Mouse (Mus musculus) limb, embryonic 11.5 days (tissue): Measurements from ENCODE around the gene Zfp473. TPM values are rescaled to one million over a fixed set of nuclear protein-coding genes. Genes with fewer than 3 reads are reported as not detected.

Experiments used
- ATAC-seq: fragments of 200-750 bp; cut with Nextera tagmentation; 2 replicates; pipeline ENCODE4 v1.8.0; 2017; ENCODE audit warnings: low read depth; ENCODE audit not compliant: insufficient number of reproducible peaks, low FRiP score, low TSS enrichment
- DNase-seq: peaks from one replicate; pipeline ENCODE4 v3.0.0-alpha.2; 2015; ENCODE audit warnings: low spot score
- H3K27ac ChIP-seq: fragments of 300-500 bp; sonication (generic); replicated peaks from 2 replicates; pipeline ENCODE4 v1.5.1; 2014; ENCODE audit warnings: low read depth, mild to moderate bottlenecking, low read length
- H3K27me3 ChIP-seq: fragments of 300-500 bp; sonication (generic); 2 replicates; pipeline ENCODE4 v1.6.1; 2014; ENCODE audit warnings: mild to moderate bottlenecking, low read length, mixed read lengths; ENCODE audit not compliant: control insufficient read depth, insufficient read depth
- H3K36me3 ChIP-seq: fragments of 300-500 bp; sonication (generic); 2 replicates; pipeline ENCODE4 v1.6.1; 2014; ENCODE audit warnings: mild to moderate bottlenecking, low read length, moderate library complexity, mixed read lengths; ENCODE audit not compliant: control insufficient read depth, insufficient read depth
- H3K4me1 ChIP-seq: fragments of 300-500 bp; sonication (generic); 2 replicates; pipeline ENCODE4 v1.6.1; 2014; ENCODE audit warnings: low read length, mixed read lengths; ENCODE audit not compliant: control insufficient read depth, insufficient read depth
- H3K4me2 ChIP-seq: fragments of 300-500 bp; sonication (generic); 2 replicates; pipeline ENCODE4 v1.6.1; 2014; ENCODE audit warnings: low read depth, mild to moderate bottlenecking, moderate library complexity; ENCODE audit not compliant: severe bottlenecking
- H3K4me3 ChIP-seq: fragments of 300-500 bp; sonication (generic); 2 replicates; pipeline ENCODE4 v1.5.1; 2014; ENCODE audit warnings: low read depth, low read length
- H3K9ac ChIP-seq: fragments of 300-500 bp; sonication (generic); 2 replicates; pipeline ENCODE4 v1.6.1; 2014; ENCODE audit warnings: mild to moderate bottlenecking, low read length
- H3K9me3 ChIP-seq: fragments of 300-500 bp; sonication (generic); 2 replicates; pipeline ENCODE4 v1.6.1; 2016; ENCODE audit warnings: low read length; ENCODE audit not compliant: control insufficient read depth
- WGBS: fragments of 180-500 bp; shearing (Covaris S2); extraction: QIAGEN DNeasy Blood & Tissue Kit; methylation state at CpG from one replicate; pipeline ENCODE4 v1.1.7; 2014; 5-methylcytosine and 5-hydroxymethylcytosine counted together
- polyA plus RNA-seq: library from polyadenylated mRNA; unstranded; fragments of >200 nt; fragmentation: Nextera tagmentation; extraction: Ambion mirVana; gene quantifications from 2 replicates; pipeline ENCODE4 v1.2.1, GENCODE M21; 2014

Gene Zfp473
- polyA plus RNA-seq, 1 experiment from 2014 or later: 3.2 TPM

DNA sequence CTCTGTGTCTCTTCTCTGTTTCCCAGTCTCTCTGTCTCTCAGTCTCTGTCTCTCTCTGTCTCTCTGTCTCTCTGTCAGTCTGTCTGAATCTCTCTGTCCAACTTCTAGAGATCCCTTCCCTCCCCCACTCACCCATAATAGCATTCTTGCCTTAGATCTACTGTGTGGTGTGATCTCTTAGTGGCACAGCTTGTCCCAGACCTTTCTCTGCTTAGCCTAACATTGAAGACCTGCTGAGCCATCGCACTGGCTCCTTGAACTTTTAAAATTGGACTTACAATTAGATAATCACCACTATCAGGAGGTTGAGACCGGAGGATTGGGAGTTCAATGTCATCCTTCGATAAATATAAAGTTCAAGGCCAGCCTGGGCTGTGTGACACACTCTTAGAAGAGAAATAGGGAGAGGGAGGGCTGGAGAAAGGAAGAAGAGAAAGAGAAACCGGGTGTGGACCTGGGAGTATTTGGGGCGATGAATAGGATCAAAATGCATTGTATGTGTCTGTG lies 43.6 kb downstream of the Zfp473 start:
- ATAC-seq: no peak
- no peaks in the 10 kb centered on the region for H3K9me3 ChIP-seq
- no peaks in the 10 kb centered on the region for H3K4me1 ChIP-seq
- no peak overlapping the region for H3K27ac ChIP-seq
- DNase-seq: no peak
- H3K36me3 ChIP-seq: no peaks in the 10 kb centered on the region
- H3K27me3 ChIP-seq: no peaks in the 10 kb centered on the region
- H3K4me2 ChIP-seq: no peak overlapping the region
- H3K4me3 ChIP-seq: no peak overlapping the region
- 88% methylated on average over 5 of the region's 5 CpGs for WGBS
- H3K9ac ChIP-seq: no peak overlapping the region

DNA sequence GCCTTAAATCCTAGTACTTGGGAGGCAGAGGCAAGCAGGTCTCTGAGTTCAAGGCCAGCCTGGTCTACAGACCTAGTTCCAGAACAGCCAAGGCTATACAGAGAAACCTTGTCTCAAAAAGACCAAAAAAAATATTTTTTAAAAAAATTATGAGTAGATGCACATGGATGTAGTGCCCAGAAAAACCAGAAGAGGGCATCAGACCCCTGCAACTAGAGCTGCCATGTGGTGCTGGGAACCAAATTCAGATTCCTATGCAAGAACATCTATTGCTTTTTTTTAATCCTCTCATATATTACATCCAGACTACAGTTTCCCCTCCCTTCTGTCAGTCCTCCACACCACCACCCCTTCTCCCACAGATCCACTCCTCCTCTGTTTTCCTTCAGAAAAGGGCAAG lies 44.5 kb downstream of the Zfp473 start:
- no peak overlapping the region for H3K4me2 ChIP-seq
- H3K36me3 ChIP-seq: no peaks in the 10 kb centered on the region
- DNase-seq: no peak
- H3K9me3 ChIP-seq: no peaks in the 10 kb centered on the region
- no peak overlapping the region for H3K9ac ChIP-seq
- no peaks in the 10 kb centered on the region for H3K27me3 ChIP-seq
- H3K4me1 ChIP-seq: no peaks in the 10 kb centered on the region
- no peak for ATAC-seq
- H3K4me3 ChIP-seq: no peak overlapping the region
- H3K27ac ChIP-seq: no peak overlapping the region

DNA sequence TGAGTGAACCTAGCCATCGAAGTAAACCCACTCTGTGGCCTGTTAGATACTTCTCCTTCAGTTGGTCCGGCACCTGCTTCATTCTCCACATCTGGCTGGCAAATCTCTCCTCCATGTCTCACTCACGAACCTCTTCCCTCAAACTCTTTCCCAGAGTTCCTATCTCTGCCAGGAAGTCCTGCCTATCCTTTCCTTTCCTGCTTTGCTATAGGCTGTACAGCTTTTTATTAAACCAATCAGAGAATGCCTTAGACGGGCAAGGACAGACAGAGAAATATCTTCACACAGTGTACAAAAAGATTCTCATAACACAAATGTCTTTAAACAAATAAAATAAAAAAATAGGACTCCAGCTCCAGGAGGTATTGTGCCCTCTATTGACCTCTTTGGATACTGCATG lies 45.8 kb downstream of the Zfp473 start:
- no peaks in the 10 kb centered on the region for H3K27me3 ChIP-seq
- no peak for DNase-seq
- no peaks in the 10 kb centered on the region for H3K36me3 ChIP-seq
- H3K4me3 ChIP-seq: no peak overlapping the region
- no peak overlapping the region for H3K9ac ChIP-seq
- no peak overlapping the region for H3K4me2 ChIP-seq
- WGBS: 88% methylated on average over 4 of the region's 4 CpGs
- H3K9me3 ChIP-seq: no peaks in the 10 kb centered on the region
- no peaks in the 10 kb centered on the region for H3K4me1 ChIP-seq
- ATAC-seq: no peak
- H3K27ac ChIP-seq: no peak overlapping the region

DNA sequence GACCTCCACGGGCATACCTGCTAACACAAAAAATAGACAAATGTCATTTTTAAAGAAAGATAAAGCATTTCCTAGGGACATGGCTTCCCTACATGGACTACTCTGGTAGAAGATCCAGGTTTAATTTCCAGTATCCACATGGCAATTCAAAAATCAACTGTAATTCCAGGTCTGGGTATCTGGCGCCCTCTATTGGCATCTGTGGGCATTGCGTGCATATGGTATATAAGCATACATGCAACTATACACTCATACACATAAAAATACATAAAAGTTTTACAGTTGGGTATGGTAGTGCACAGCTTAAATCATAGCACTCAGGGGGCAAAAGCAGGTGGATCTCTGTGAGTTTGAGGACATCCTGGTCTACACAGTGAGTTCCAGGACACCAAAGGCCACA lies 46.5 kb downstream of the Zfp473 start:
- Histone ChIP-seq H3K4me3 (no peak overlapping the region), H3K36me3 (no peaks in the 10 kb centered on the region), H3K27ac (no peak overlapping the region), H3K9ac (no peak overlapping the region), H3K9me3 (no peaks in the 10 kb centered on the region), H3K4me1 (no peaks in the 10 kb centered on the region), H3K4me2 (no peak overlapping the region), H3K27me3 (no peaks in the 10 kb centered on the region)
- peak; percentile 51 for DNase-seq
- 60% methylated on average over 3 of the region's 3 CpGs for WGBS
- ATAC-seq: no peak

DNA sequence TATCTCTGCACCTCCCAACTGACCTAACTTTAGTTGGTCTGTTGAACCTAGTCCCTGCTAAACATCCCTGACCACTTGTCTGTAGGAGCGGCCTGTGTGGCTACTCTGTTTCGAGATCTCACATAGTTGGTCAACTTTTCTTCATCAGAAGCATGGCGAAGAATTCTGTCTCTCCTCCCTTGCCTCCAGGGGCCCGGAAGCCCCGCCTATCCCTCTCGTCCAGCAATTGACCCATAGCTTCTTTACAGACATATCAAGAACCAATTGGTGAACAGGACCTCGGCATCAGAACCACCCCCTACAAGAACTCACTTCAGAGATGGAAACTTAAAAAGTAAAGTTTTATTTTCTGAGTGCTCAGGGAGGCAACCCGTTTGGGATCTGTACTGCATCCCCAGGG lies 47.9 kb downstream of the Zfp473 start:
- no peaks in the 10 kb centered on the region for H3K9me3 ChIP-seq
- no peak overlapping the region for H3K4me3 ChIP-seq
- DNase-seq: no peak
- WGBS: 81% methylated on average over 8 of the region's 8 CpGs
- no peaks in the 10 kb centered on the region for H3K4me1 ChIP-seq
- H3K36me3 ChIP-seq: no peaks in the 10 kb centered on the region
- H3K9ac ChIP-seq: no peak overlapping the region
- no peaks in the 10 kb centered on the region for H3K27me3 ChIP-seq
- H3K4me2 ChIP-seq: no peak overlapping the region
- no peak for ATAC-seq
- H3K27ac ChIP-seq: no peak overlapping the region

DNA sequence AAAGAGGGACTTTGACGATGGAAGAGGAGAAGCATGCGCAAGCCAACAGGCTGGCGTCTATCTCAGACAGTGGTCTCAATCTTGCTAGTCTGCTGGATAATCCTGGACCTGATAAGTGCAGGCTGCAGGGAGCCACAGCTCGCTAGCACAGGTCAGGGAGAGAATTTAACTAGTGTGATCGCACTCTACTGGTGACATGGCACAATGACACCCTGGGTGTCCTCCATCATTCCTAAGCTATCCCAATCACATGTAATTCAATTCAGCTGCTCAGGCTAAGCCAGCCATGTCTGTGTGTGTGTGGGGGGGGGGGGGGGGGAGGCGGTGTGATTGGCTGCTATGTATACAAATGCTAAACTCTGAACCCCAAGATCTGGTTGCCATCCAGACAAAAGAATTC lies 48.9 kb downstream of the Zfp473 start:
- no peak overlapping the region for H3K27ac ChIP-seq
- H3K9me3 ChIP-seq: no peaks in the 10 kb centered on the region
- H3K4me2 ChIP-seq: no peak overlapping the region
- DNase-seq: peak; percentile 25
- peaks cover 4% of the 10 kb centered on the region; the same call in 1 of the 2 replicates for H3K4me1 ChIP-seq
- 9% methylated on average over 6 of the region's 6 CpGs for WGBS
- H3K9ac ChIP-seq: no peak overlapping the region
- H3K4me3 ChIP-seq: no peak overlapping the region
- H3K36me3 ChIP-seq: no peaks in the 10 kb centered on the region
- ATAC-seq: no peak
- no peaks in the 10 kb centered on the region for H3K27me3 ChIP-seq

DNA sequence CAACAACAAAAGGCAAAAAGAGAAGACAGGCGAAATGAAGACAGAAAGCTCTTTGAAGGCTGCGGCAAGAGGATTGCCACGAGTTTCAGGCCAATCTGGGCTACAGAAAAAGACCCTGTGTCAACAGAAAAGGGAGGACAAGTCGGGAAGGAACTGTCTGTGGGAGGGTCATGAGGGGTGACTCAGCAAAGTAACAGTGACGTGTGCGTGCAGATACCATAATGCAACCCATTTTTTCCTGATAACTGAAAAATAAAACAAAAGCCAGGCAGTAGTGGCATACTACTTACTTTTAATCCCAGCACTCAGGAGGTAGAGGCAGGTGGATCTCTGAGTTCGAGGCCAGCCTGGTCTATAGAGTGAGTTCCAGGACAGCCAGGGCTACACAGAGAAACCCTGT lies 52.9 kb downstream of the Zfp473 start:
- no peak overlapping the region for H3K4me3 ChIP-seq
- H3K9ac ChIP-seq: no peak overlapping the region
- no peak overlapping the region for H3K4me2 ChIP-seq
- H3K4me1 ChIP-seq: peaks cover 5% of the 10 kb centered on the region; the same call in 1 of the 2 replicates
- ATAC-seq (no peak), DNase-seq (no peak)
- no peaks in the 10 kb centered on the region for H3K27me3 ChIP-seq
- H3K27ac ChIP-seq: no peak overlapping the region
- 60% methylated on average over 7 of the region's 7 CpGs for WGBS
- no peaks in the 10 kb centered on the region for H3K36me3 ChIP-seq
- H3K9me3 ChIP-seq: no peaks in the 10 kb centered on the region

DNA sequence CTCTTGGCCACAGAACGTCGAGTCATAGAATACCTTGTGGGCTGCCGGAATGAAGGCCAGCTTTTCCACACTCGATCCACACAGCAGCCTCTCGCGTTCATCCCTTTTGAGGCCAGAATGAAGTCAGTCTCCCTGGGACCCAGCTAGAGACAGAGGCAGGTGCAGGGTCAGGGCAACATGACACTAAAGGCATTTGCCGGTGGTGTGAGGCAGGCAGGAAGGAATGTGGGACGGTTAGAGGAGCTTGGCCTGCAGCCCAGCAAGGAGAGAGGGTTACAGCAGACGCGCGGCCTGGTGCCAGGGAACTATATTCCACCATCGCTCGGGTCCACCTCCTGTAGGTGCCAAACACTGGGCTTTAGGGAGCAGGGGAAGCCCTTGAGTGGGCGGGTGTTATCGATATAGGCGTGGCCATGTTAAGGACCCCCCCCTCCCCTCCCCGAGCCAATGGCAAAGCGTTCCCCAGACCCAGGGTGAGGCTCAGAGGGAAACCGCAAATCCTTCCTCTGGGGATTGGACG lies 53.6 kb downstream of the Zfp473 start:
- no peak for ATAC-seq
- 15% methylated on average over 20 of the region's 20 CpGs for WGBS

DNA sequence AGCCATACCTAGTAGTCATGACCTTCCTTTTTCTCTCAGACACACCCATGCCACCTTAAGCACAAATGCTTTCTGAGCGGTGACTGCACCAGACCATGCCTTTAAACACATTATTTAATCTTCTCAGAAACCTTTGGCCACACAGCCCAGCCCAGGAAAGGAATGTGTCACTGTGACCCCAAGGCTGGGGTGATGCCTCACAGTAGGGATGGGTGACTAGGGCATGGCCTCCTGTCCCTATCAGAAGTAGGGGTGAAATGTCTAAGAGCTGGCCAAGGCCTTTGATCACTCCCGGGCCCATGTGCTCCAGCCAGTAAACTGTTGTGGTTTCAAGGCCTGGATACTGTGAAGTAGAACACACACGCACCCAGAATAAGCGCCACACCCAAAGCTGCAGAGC lies 55.6 kb downstream of the Zfp473 start:
- no peaks in the 10 kb centered on the region for H3K36me3 ChIP-seq
- 79% methylated on average over 4 of the region's 4 CpGs for WGBS
- no peak for ATAC-seq

More for the DNA sequence above, 53.6 kb downstream of the Zfp473 start:
- no peak overlapping the region for H3K4me2 ChIP-seq
- H3K9me3 ChIP-seq: no peaks in the 10 kb centered on the region
- DNase-seq: peak; percentile 25
- H3K4me1 ChIP-seq: peaks cover 5% of the 10 kb centered on the region; the same call in 1 of the 2 replicates
- H3K36me3 ChIP-seq: no peaks in the 10 kb centered on the region
- H3K27ac ChIP-seq: no peak overlapping the region
- H3K9ac ChIP-seq: no peak overlapping the region
- no peak overlapping the region for H3K4me3 ChIP-seq
- no peaks in the 10 kb centered on the region for H3K27me3 ChIP-seq

More for the DNA sequence above, 55.6 kb downstream of the Zfp473 start:
- DNase-seq: no peak
- Histone ChIP-seq H3K27me3 (no peaks in the 10 kb centered on the region), H3K4me1 (peaks cover 5% of the 10 kb centered on the region; the same call in 1 of the 2 replicates), H3K9ac (no peak overlapping the region), H3K9me3 (no peaks in the 10 kb centered on the region), H3K4me2 (no peak overlapping the region), H3K4me3 (no peak overlapping the region), H3K27ac (no peak overlapping the region)
